Comparison of ENCODE assay signal across 8 mouse cellular contexts in genomic region chr15:81190630-81191178, GRCm38 (mm10). TPM values are rescaled to one million over a fixed set of nuclear protein-coding genes. Genes with fewer than 3 reads are reported as not detected.
DNase-seq lines count a peak whose midpoint lies in the region; ATAC-seq and TF ChIP-seq lines count a peak whose summit lies in the region.

TSS of gene Mrtfa (minus strand) at chr15:81190757.

- no peaks in the 10 kb centered on the region for H3K27me3 ChIP-seq in megakaryocyte, embryonic 14.5 days (replicated peaks)

- peak; percentile 99 for DNase-seq in gastrocnemius, adult 8-10 months (ENCODE audit: low spot score in 2 of 2)
- peak; percentile 99 for DNase-seq in hindlimb bud, embryonic 11.5 days (ENCODE audit: extremely low spot score, low read depth, low spot score)
- DNase-seq in left cerebral cortex, adult 8-10 months (ENCODE audit: low spot score in 2 of 2): peak; percentile 98 to 100
- peak; percentile 100 for DNase-seq in right cerebral cortex, postnatal 10 days (ENCODE audit: low spot score in 2 of 2)
- peak; percentile 99 for DNase-seq in urinary bladder, postnatal 25 days (ENCODE audit: low spot score)

- H3K36me3 ChIP-seq in megakaryocyte, embryonic 14.5 days (replicated peaks; ENCODE audit: low read length): peaks cover 8% of the 10 kb centered on the region

- peak; percentile 87 for TF ChIP-seq POLR2A in cortical plate, adult 2 months (IDR thresholded peaks at IDR 0.05; ENCODE audit: extremely low read depth, insufficient read depth, low read length)

- no peaks in the 10 kb centered on the region for H3K4me1 ChIP-seq in cortical plate, adult 2 months (ENCODE audit: control insufficient read depth, insufficient read depth, low read length)
- H3K4me1 ChIP-seq in megakaryocyte, embryonic 14.5 days: peaks cover 31% of the 10 kb centered on the region

- peak within 1 kb of the TSS; percentile 31; the same call in 1 of the 2 replicates for H3K27ac ChIP-seq in cortical plate, adult 2 months (ENCODE audit: insufficient read depth, low read length)

- peak; percentile 99 for ATAC-seq in activated CD4-positive, CD25-positive, alpha-beta regulatory T cell, adult 4 months

- no peak for TF ChIP-seq CTCF in cortical plate, adult 2 months (IDR thresholded peaks at IDR 0.05; ENCODE audit: extremely low read depth, insufficient read depth, low read length)

- H3K4me3 ChIP-seq in cortical plate, adult 2 months (ENCODE audit: insufficient read depth, low read length): peak within 1 kb of the TSS; percentile 94
- peak within 1 kb of the TSS; percentile 95 for H3K4me3 ChIP-seq in megakaryocyte, embryonic 14.5 days (replicated peaks)

- no peaks in the 10 kb centered on the region for H3K9me3 ChIP-seq in megakaryocyte, embryonic 14.5 days

RNA-seq across cellular contexts. Expression of gene Mrtfa, which starts in this region (rescaled TPM):
- polyA plus RNA-seq in activated CD4-positive, CD25-positive, alpha-beta regulatory T cell, adult 4 months (2017; shearing (Covaris generic)): 10 to 100 TPM; 45.2 to 54.3 TPM
- 30.9 and 38.0 TPM in 2 replicates for polyA plus RNA-seq in cortical plate, adult 2 months (2012; rRNA removed)
- total RNA-seq in gastrocnemius, adult 8-10 months (2022): 10 to 100 TPM; 13.8 to 23.9 (median 17.8) TPM
- total RNA-seq in left cerebral cortex, adult 8-10 months (2022): 10 to 100 TPM; 64.2 to 70.5 (median 64.9) TPM
- polyA plus RNA-seq in megakaryocyte, embryonic 14.5 days (2012; ENCODE audit: insufficient read depth, low replicate concordance): 138 and 254 TPM in 2 replicates

Comparison
In these comparisons a context has a peak if more than half of its experiments do, and no peak if none do; other contexts are left out.
1. Peak in every context shown above with its lines: DNase-seq, ATAC-seq, H3K4me3 ChIP-seq and H3K27ac ChIP-seq.